Mouse (Mus musculus): ENCODE data around the gene Sipa1l3. TPM values are rescaled to one million over a fixed set of nuclear protein-coding genes. Genes with fewer than 3 reads are reported as not detected.

The Sipa1l3 gene
- polyA plus RNA-seq, 2 experiments = 16.2 to 39.0 TPM

- Histone ChIP-seq H3K36me3 (ENCODE audit: control insufficient read depth, insufficient read depth, low read length) (no peaks in the 10 kb centered on the region), H3K4me3 (replicated peaks; ENCODE audit: low read length) (no peak overlapping the region), H3K4me1 (ENCODE audit: control insufficient read depth, insufficient read depth, low read length) (peaks cover 22% of the 10 kb centered on the region), H3K9me3 (ENCODE audit: control insufficient read depth, low read length) (no peaks in the 10 kb centered on the region), H3K4me2 (replicated peaks; ENCODE audit: low read depth, low read length, severe bottlenecking) (no peak overlapping the region), H3K9ac (ENCODE audit: low read depth, low read length, severe bottlenecking) (peak overlapping the region; percentile 9; the same call in 1 of the 2 replicates), H3K27me3 (ENCODE audit: control insufficient read depth, insufficient read depth, low read length) (no peaks in the 10 kb centered on the region), H3K27ac (replicated peaks; ENCODE audit: low read depth, low read length) (no peak overlapping the region)
- ATAC-seq (ENCODE audit: low FRiP score, low read depth) = no peak
- no peak for DNase-seq (ENCODE audit: low spot score)
- TF ChIP-seq POLR2A (IDR thresholded peaks at IDR 0.05; ENCODE audit: borderline replicate concordance, extremely low read depth, insufficient read depth, insufficient read length) = no peak
- 21% methylated on average over 6 of the region's 6 CpGs for WGBS
These were observed 87.7 kb downstream of the Sipa1l3 start for GRCm38 (mm10) chr7:29430739-29431211.

DNA sequence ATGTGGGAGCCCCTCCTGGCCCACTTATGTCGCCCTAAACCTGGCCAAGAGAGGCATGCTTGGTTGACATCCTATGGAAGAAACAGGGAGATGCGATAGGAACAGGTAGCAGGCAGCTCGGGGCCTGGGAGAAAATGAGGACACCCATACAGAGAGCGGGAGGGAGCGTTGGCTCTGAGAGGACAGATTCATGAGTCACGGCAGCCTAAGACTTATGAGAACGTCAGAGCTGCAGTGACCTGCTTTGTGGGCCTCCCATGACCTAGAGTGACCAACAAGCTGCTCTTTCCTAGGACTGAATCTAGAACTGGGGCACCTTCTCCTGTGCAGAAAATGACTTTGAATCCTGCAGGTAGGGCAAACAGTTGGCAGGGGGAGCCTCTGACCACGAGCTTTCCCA, 92.4 kb downstream of the Sipa1l3 start:
- no peak for TF ChIP-seq POLR2A (IDR thresholded peaks at IDR 0.05; ENCODE audit: borderline replicate concordance, extremely low read depth, insufficient read depth, insufficient read length)
- Histone ChIP-seq H3K27ac (replicated peaks; ENCODE audit: low read depth, low read length) (no peak overlapping the region), H3K4me3 (replicated peaks; ENCODE audit: low read length) (no peak overlapping the region), H3K4me1 (ENCODE audit: control insufficient read depth, insufficient read depth, low read length) (peaks cover 22% of the 10 kb centered on the region), H3K36me3 (ENCODE audit: control insufficient read depth, insufficient read depth, low read length) (no peaks in the 10 kb centered on the region), H3K9ac (ENCODE audit: low read depth, low read length, severe bottlenecking) (no peak overlapping the region), H3K9me3 (ENCODE audit: control insufficient read depth, low read length) (no peaks in the 10 kb centered on the region), H3K27me3 (ENCODE audit: control insufficient read depth, insufficient read depth, low read length) (no peaks in the 10 kb centered on the region), H3K4me2 (replicated peaks; ENCODE audit: low read depth, low read length, severe bottlenecking) (no peak overlapping the region)
- DNase-seq (ENCODE audit: low spot score) = no peak
- ATAC-seq (ENCODE audit: low FRiP score, low read depth) = no peak
- 92% methylated on average over 8 of the region's 8 CpGs for WGBS

DNA sequence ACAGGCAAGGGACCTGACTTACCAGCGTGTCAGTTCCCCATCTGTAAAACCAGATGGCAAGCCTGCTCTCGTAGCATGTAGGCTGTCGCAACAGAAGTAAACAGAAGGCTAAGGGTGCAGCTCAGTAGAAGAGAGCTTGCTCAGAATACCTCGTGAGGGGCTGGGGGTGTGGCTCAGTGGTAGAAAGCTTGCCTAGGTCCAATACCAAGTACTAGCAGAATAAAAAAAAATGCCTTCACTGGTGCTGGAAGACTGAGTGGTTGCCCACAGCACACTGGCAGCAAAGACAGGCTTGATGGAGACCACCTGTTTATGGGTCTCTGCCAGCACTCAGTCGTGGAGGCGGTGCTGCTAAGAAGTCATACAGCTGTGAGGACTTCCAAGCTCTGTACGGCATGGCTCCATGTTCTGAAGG, 93.0 kb downstream of the Sipa1l3 start:
- H3K4me3 ChIP-seq (replicated peaks; ENCODE audit: low read length) = no peak overlapping the region
- H3K36me3 ChIP-seq (ENCODE audit: control insufficient read depth, insufficient read depth, low read length) = no peaks in the 10 kb centered on the region
- no peak for TF ChIP-seq POLR2A (IDR thresholded peaks at IDR 0.05; ENCODE audit: borderline replicate concordance, extremely low read depth, insufficient read depth, insufficient read length)
- H3K4me1 ChIP-seq (ENCODE audit: control insufficient read depth, insufficient read depth, low read length) = peaks cover 19% of the 10 kb centered on the region
- WGBS = 30% methylated on average over 7 of the region's 7 CpGs
- no peaks in the 10 kb centered on the region for H3K27me3 ChIP-seq (ENCODE audit: control insufficient read depth, insufficient read depth, low read length)
- no peak overlapping the region for H3K4me2 ChIP-seq (replicated peaks; ENCODE audit: low read depth, low read length, severe bottlenecking)
- no peak for DNase-seq (ENCODE audit: low spot score)
- 0 out of 2 replicates have a peak, but pooled peaks have one; percentile 27 for ATAC-seq (ENCODE audit: low FRiP score, low read depth)
- H3K9me3 ChIP-seq (ENCODE audit: control insufficient read depth, low read length) = no peaks in the 10 kb centered on the region
- H3K9ac ChIP-seq (ENCODE audit: low read depth, low read length, severe bottlenecking) = no peak overlapping the region
- 0 out of 2 replicates have a peak overlapping the region, but pooled peaks have one; percentile 1 for H3K27ac ChIP-seq (replicated peaks; ENCODE audit: low read depth, low read length)

GRCm38 (mm10) chr7:29424690-29425089, 93.8 kb downstream of the Sipa1l3 start:
- ATAC-seq (ENCODE audit: low FRiP score, low read depth) (peak; percentile 68), DNase-seq (ENCODE audit: low spot score) (peak; percentile 76)
- no peak overlapping the region for H3K4me3 ChIP-seq (replicated peaks; ENCODE audit: low read length)
- 31% methylated on average over 5 of the region's 5 CpGs for WGBS
- no peaks in the 10 kb centered on the region for H3K36me3 ChIP-seq (ENCODE audit: control insufficient read depth, insufficient read depth, low read length)
- no peaks in the 10 kb centered on the region for H3K27me3 ChIP-seq (ENCODE audit: control insufficient read depth, insufficient read depth, low read length)
- H3K27ac ChIP-seq (replicated peaks; ENCODE audit: low read depth, low read length) = no peak overlapping the region; the same call in 1 of the 2 replicates
- H3K9me3 ChIP-seq (ENCODE audit: control insufficient read depth, low read length) = no peaks in the 10 kb centered on the region
- no peak for TF ChIP-seq POLR2A (IDR thresholded peaks at IDR 0.05; ENCODE audit: borderline replicate concordance, extremely low read depth, insufficient read depth, insufficient read length)
- H3K9ac ChIP-seq (ENCODE audit: low read depth, low read length, severe bottlenecking) = no peak overlapping the region
- H3K4me2 ChIP-seq (replicated peaks; ENCODE audit: low read depth, low read length, severe bottlenecking) = no peak overlapping the region
- H3K4me1 ChIP-seq (ENCODE audit: control insufficient read depth, insufficient read depth, low read length) = peaks cover 19% of the 10 kb centered on the region

DNA sequence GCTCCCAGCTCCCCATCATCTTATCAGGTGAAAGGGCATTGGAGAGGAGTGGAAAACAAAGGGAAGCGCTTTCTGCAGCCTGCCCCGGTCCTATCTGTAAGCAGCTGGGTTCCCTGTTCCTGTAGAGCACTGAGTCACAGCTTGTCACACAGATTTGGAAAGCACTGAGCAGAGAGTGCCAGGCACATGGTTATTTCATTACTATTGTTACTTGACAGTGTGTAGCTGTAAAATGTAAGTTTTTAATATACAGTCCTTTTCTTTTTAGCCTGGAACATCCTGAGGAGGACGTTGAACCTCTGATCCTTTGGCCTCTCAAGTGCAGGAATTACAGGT, 96.6 kb downstream of the Sipa1l3 start:
- WGBS = 49% methylated on average over 3 of the region's 3 CpGs
- no peak for ATAC-seq (ENCODE audit: low FRiP score, low read depth)

More for the DNA sequence above, 96.6 kb downstream of the Sipa1l3 start:
- no peak overlapping the region for H3K27ac ChIP-seq (replicated peaks; ENCODE audit: low read depth, low read length)
- no peak for DNase-seq (ENCODE audit: low spot score)
- H3K4me2 ChIP-seq (replicated peaks; ENCODE audit: low read depth, low read length, severe bottlenecking) = no peak overlapping the region
- no peak overlapping the region for H3K4me3 ChIP-seq (replicated peaks; ENCODE audit: low read length)
- H3K4me1 ChIP-seq (ENCODE audit: control insufficient read depth, insufficient read depth, low read length) = peaks cover 19% of the 10 kb centered on the region
- no peaks in the 10 kb centered on the region for H3K9me3 ChIP-seq (ENCODE audit: control insufficient read depth, low read length)
- H3K27me3 ChIP-seq (ENCODE audit: control insufficient read depth, insufficient read depth, low read length) = no peaks in the 10 kb centered on the region
- no peak for TF ChIP-seq POLR2A (IDR thresholded peaks at IDR 0.05; ENCODE audit: borderline replicate concordance, extremely low read depth, insufficient read depth, insufficient read length)
- H3K9ac ChIP-seq (ENCODE audit: low read depth, low read length, severe bottlenecking) = no peak overlapping the region
- no peaks in the 10 kb centered on the region for H3K36me3 ChIP-seq (ENCODE audit: control insufficient read depth, insufficient read depth, low read length)

Measured in limb, embryonic 14.5 days (tissue).